Mouse (Mus musculus): ENCODE data around the gene Tac2. TPM values are rescaled to one million over a fixed set of nuclear protein-coding genes. Genes with fewer than 3 reads are reported as not detected.
"Not testable (repeated sequence)": the region's sequence is repeated elsewhere in the genome, so short reads cannot be mapped to it uniquely, and the experiment has no call there.

Tac2 gene
- total RNA-seq, 2 experiments from 2014 or later = not detected

DNA sequence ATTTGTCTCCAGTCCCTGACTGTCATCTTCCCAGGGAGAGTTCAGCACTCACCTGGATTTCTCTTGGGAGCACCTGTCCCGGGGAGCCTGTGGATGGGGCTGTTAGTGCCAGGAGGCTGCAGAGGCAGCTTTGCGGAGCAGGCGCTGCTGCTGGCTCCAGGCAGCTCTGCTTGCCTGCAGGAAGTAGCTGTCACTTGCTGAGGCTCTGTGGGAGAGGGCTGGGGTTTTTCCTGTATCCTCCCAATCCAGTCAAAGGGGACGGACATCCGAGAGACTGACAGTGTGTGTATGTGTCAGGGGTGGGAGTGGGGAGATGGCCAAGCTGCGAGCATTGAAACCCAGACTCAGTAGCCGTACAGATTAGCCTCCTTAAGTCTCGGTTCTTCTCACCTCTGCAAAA lies 27.3 kb downstream of the Tac2 start, which contains the start of gene Gpr182:
Gene Gpr182, minus strand, starts transcription at position 185 of the 400 bp plus-strand sequence.
- intact Hi-C loops (cut with DNase I) = no loop called here
- peak; percentile 42 to 47 for DNase-seq

DNA sequence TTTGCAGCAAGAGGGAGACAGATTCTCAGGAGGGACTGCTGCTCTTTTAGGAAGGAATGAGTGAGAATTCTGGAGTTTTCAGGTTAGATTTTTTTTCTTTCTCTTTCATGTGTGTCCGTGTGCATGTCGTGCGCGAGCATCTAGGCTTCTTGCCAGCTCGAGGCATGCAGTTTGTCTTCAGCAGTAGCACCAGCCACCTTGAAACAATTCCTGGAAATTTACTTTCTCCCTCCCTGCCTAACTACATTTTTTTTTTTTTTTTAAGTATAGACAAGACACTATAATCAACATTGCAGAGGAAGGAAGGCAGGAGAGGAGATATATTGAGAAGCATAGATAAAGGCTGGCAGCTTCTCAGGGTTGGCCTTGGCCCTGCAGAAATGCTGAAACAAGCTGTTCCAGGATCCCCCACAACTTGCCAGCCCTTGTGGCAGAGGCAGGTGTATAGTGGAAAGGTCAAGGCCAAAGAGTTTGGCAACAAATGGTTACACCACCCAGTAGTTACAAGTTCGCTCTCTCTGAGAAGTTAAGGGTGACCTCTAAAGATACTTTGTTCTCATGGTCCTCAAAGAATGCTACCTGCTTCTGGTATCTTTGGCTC lies 30.4 kb downstream of the Tac2 start:
- peak in 1 of 2 experiments; percentile 36 for DNase-seq

DNA sequence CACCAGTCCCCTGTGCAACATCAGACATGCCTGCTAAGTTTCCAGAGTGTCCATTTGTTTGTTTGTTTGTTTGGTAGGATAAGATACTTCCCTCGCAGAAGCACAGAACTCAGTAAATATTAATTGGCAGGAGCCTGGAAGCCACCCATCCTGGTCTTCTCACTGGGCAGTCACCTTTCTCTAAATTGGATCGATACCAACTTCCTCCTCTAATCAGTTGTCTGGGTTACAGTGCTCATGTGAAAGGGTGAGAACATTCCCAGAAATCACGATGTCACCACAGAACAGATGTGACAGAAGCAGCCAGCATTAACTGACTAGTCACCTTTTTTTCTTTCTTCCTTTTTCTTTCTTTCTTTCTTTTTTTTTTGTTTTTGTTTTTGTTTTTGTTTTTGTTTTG lies 31.0 kb downstream of the Tac2 start:
- intact Hi-C loops (cut with DNase I) = no loop called here
- DNase-seq = no peak

More for the DNA sequence above, 30.4 kb downstream of the Tac2 start:
- intact Hi-C loops (cut with DNase I) = no loop called here

DNA sequence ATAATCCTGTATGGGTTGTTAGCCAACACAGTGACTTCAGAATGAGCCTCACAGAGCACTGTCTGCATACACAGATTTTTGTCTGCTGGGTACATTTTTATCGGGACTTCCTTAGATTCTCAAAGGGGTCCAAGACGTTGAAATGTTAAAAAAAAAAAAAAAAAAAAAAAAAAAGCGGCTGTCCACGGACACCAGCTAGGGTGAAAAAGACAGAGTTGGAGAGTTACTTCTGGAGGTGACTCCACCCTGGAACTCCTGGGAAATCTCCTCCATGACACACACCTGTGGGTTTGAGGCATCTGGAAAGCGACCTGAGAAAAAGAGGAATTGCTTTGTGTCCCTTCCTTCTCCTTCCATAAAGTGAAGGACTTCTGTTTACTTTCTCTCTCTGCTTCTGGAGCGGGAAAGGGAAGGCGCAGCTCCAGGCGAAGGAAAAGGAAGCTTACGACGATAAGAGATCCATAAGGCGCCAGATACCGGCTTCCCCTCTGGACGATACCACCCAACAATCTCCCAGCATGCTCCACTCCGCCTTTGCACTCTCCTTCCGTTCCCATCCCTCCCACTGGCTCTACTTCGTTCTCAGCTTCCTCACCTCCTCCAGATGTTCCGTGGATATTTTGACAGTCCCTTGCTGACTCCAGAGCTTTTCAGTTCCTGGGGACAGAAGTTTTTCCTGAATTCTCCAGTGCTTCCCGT lies 31.6 kb downstream of the Tac2 start:
- peak; percentile 33 to 34 for DNase-seq
- intact Hi-C loops (cut with DNase I) = no loop called here

DNA sequence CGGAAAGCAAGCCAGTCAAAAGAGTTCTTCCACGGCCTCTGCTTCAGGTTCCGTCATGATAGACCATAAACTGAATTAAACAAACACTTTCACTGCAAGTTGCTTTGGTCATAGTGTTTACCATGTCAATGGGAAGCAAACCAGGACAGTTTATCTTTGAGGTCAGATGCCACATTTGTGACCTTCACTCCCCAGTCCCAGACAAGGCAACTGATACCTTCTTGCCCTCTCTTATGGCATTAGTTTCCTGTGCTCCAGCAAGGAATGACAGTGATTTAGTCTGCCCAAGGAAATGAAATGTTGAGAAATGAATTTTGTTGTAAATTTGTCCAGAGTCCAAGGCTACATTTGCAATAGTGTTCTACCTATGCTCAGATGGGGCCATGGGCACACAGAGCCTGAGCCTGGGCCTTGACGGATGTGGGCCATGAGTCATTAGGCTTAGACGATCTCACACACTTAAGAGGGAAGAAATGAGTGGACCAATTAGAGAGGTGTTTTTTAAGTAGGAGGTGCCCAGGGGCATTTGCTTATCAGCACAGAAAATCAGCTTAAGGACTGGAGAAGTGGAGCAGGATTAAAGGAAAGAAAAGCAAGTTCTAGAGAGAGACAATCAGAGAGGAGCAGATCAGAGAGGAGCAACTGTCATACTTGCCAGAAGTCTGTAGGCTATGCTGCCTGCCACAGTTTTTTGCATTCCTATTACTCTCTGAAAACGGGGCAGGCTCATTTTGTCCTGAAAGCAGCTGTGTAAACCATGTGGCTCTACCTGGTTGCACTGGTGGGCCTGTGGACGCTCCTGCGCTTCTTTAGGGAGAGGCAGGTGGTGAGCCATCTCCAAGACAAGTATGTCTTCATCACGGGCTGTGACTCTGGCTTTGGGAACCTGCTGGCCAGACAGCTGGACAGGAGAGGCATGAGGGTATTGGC lies 35.2 kb downstream of the Tac2 start, which contains the start of the genes Rdh1 and Rdh16f1:
Gene Rdh1, plus strand, starts transcription at position 541 of the 930 bp plus-strand sequence.
Gene Rdh16f1, plus strand, starts transcription at position 607 of the 930 bp plus-strand sequence.
- intact Hi-C loops (cut with DNase I) = no loop called here
- no peak for DNase-seq

DNA sequence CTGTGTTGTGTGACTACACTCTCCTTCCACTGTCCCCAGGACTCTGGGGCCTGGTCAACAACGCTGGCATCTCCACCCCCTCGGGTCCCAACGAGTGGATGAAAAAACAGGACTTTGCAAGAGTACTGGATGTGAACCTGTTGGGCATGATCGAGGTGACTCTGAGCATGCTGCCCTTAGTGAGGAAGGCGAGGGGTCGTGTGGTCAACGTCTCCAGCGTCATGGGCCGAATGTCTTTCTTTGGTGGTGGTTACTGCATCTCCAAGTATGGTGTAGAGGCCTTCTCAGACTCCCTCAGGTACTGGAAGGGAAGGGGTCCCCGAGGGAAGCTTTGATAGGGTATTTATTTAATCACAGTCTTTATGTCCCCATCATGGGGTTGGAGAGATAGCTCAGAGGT lies 38.6 kb downstream of the Tac2 start:
- intact Hi-C loops (cut with DNase I); DNase-seq: not testable (repeated sequence)

DNA sequence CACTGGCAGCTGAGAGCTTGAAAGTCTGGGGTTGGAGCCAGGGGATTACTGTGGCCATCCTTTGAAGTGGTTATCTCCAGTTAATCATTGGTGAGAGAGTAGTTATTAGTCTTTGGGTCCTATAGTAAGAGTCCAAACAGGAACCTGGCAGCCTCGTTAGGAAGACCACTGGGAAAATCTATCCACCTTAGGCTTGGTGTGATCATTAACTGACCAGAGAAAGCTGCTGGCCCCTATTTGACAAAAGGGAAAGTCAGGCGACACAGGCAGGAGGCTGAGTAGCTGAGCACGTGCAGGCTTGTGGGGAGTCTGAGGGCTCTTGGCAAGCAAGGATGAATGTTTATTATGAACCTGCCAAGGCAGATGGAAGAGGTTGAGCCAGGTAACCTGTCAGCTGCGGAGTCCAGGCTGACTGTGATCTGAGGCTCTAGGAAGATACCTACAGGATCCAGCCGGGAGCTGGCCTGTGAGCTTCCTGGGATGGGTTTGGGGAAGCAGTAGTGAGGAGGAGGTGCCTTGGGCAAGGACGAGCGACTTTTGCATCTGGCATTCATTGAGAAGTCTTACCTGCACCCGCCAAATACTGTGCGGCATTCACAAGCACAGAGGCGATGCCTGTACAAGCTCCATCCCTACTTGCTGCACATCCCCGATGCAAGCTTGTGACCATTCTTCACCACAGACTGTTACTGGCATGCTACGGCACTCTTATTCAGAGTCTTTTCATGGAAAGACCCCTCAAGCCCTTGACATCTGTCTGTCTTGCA lies 39.8 kb downstream of the Tac2 start:
- intact Hi-C loops (cut with DNase I) = no loop called here
- DNase-seq = no peak

DNA sequence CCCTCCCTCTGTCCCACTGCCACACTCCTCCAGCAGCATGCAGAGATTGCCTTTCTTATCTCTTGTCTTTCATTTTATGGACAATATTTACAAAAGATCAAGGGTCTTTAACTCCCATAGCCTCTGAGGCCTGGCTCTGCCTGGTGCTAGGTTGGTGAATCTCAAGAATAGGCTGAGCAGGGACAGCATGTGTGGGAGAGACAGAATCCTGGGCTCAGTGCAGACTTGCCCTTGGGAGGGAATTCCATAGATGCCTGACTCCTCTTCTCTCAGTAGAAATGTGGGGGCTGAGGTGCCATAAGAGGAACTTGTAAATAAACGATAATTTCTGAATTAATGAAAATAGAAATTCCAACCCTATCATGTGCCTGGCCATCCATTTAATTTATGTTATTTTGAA lies 42.3 kb downstream of the Tac2 start:
- intact Hi-C loops (cut with DNase I) = no loop called here

DNA sequence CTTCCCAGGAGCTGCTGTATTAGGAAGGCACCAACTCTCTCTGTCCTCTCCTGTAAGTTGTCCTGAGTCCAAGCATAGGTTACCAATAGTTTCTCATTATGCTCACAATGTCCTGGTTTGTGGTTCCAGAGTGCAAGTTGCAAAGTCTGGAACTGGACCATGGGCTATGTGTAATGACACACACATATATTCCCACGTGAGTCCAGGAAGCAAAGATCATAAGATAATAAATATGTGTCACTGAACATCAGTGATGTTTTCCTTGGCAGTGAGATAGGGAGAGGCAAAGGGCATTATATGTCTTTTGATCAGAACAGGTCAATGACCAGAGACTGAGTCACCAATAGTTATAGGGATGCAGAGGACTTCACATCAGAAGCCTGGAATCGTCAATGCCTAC lies 51.7 kb downstream of the Tac2 start, which contains the start of gene Rdh9:
Gene Rdh9, plus strand, starts transcription at position 376 of the 400 bp plus-strand sequence.
- intact Hi-C loops (cut with DNase I) = no loop called here
- DNase-seq = no peak

More for the DNA sequence above, 42.3 kb downstream of the Tac2 start:
- DNase-seq = no peak

Other genes with a start within 250 kb of the Tac2 start
- gene Stac3, start 222.8 kb upstream of the Tac2 start, total RNA-seq (2021) = 1 to 10 TPM in 1 of 2 experiments, under 1 TPM in 1; 0.88 to 2.1 TPM
- 10 to 100 TPM; 38.3 TPM for gene Ndufa4l2, start 209.5 kb upstream of the Tac2 start, total RNA-seq (2021)
- gene Shmt2, start 202.0 kb upstream of the Tac2 start, total RNA-seq (2021) = 10 to 100 TPM; 38.3 to 39.2 TPM
- gene Nxph4, start 189.9 kb upstream of the Tac2 start, total RNA-seq (2021) = 1 to 10 TPM; 1.1 TPM
- gene Lrp1, start 103.3 kb upstream of the Tac2 start, total RNA-seq (2021) = 100 to 1,000 TPM in 1 of 2 experiments, 10 to 100 TPM in 1; 85.0 to 105 TPM
- 10 to 100 TPM; 46.9 to 49.9 TPM for gene Stat6, start 81.5 kb upstream of the Tac2 start, total RNA-seq (2021)
- gene Nemp1, start 57.6 kb upstream of the Tac2 start, total RNA-seq (2021) = 1 to 10 TPM; 4.2 to 4.7 TPM
- 1 to 10 TPM; 8.0 TPM for gene Nab2, start 55.9 kb upstream of the Tac2 start, total RNA-seq (2021)
- under 1 TPM in 1 of 2 experiments, not detected in 1; 0.15 TPM for gene Myo1a, start 19.3 kb upstream of the Tac2 start, total RNA-seq (2021)
- 1 to 10 TPM; 7.5 to 8.3 TPM for gene Zbtb39, start 15.1 kb downstream of the Tac2 start, total RNA-seq (2021)
- gene Gpr182, start 27.3 kb downstream of the Tac2 start, total RNA-seq (2021) = 1 to 10 TPM; 3.4 to 4.6 TPM
- under 1 TPM in 1 of 2 experiments, not detected in 1; 0.05 TPM for gene Rdh1, start 35.2 kb downstream of the Tac2 start, total RNA-seq (2021)
- gene Rdh16f1, start 35.3 kb downstream of the Tac2 start, total RNA-seq (2021) = under 1 TPM; 0.15 to 0.22 TPM
- not detected for gene Rdh9, start 51.9 kb downstream of the Tac2 start, total RNA-seq (2021)
- not detected for gene Rdh16, start 76.7 kb downstream of the Tac2 start, total RNA-seq (2021)
- gene Rdh19, start 125.5 kb downstream of the Tac2 start, total RNA-seq (2021) = not detected
- not detected for gene Rdh16f2, start 142.0 kb downstream of the Tac2 start, total RNA-seq (2021)
- not detected for gene Rdh7, start 164.3 kb downstream of the Tac2 start, total RNA-seq (2021)
- gene Sdr9c7, start 174.0 kb downstream of the Tac2 start, total RNA-seq (2021) = under 1 TPM in 1 of 2 experiments, not detected in 1; 0.07 TPM

All from heart, postnatal 14 days (tissue).